Mouse (Mus musculus): ENCODE results near the gene Slc18b1.
A peak's percentile ranks its signal among the peaks of the same experiment; 100 is the strongest.

Gene Slc18b1

GRCm38 (mm10) chr10:23839368-23839767 is 42.6 kb downstream of the Slc18b1 start:
- TF ChIP-seq GATA4 (IDR thresholded peaks at IDR 0.05; ENCODE audit: insufficient replicate concordance, low read length) = no peak

GRCm38 (mm10) chr10:23840496-23840895 is 43.7 kb downstream of the Slc18b1 start:
- TF ChIP-seq GATA4 (IDR thresholded peaks at IDR 0.05; ENCODE audit: insufficient replicate concordance, low read length) = no peak

GRCm38 (mm10) chr10:23851228-23851912 is 54.6 kb downstream of the Slc18b1 start, which contains the start of gene Vnn3:
Gene Vnn3 (plus strand): TSS chr10:23851462.
- 0 out of 2 replicates have a peak, but pooled peaks have one; percentile 4 for TF ChIP-seq GATA4 (IDR thresholded peaks at IDR 0.05; ENCODE audit: insufficient replicate concordance, low read length)

GRCm38 (mm10) chr10:23852096-23852495 is 55.3 kb downstream of the Slc18b1 start:
- no peak for TF ChIP-seq GATA4 (IDR thresholded peaks at IDR 0.05; ENCODE audit: insufficient replicate concordance, low read length)

- TF ChIP-seq GATA4 (IDR thresholded peaks at IDR 0.05; ENCODE audit: insufficient replicate concordance, low read length) = no peak
These were observed 67.9 kb downstream of the Slc18b1 start for GRCm38 (mm10) chr10:23864362-23865312.

Data from liver, adult (tissue).